Mouse (Mus musculus): ENCODE measurements around the gene Speer4f1.

GRCm38 (mm10) chr5:17454952-17455586, 20.8 kb upstream of the Speer4f1 start:
- TF ChIP-seq CTCF (IDR thresholded peaks at IDR 0.05; ENCODE audit: control insufficient read depth, insufficient read depth, insufficient replicate concordance, low read depth, low read length) (no peak), POLR2A (IDR thresholded peaks at IDR 0.05; ENCODE audit: control insufficient read depth, low read depth, low read length) (no peak)
